Mouse (Mus musculus) bone marrow, adult 2 months (tissue): Measurements from ENCODE around the gene Qpctl.

Source experiments
- CTCF ChIP-seq: fragments of 200-500 bp; IDR thresholded peaks from 2 replicates; pipeline ENCODE4 v1.5.1; 2011; ENCODE audit warnings: low read length, control low read depth; ENCODE audit not compliant: control insufficient read depth, insufficient read depth
- POLR2A ChIP-seq: fragments of 200-500 bp; IDR thresholded peaks from 2 replicates; pipeline ENCODE4 v1.6.1; 2011; ENCODE audit warnings: low read depth, mild to moderate bottlenecking, control low read depth, low read length, borderline replicate concordance; ENCODE audit not compliant: control insufficient read depth

DNA sequence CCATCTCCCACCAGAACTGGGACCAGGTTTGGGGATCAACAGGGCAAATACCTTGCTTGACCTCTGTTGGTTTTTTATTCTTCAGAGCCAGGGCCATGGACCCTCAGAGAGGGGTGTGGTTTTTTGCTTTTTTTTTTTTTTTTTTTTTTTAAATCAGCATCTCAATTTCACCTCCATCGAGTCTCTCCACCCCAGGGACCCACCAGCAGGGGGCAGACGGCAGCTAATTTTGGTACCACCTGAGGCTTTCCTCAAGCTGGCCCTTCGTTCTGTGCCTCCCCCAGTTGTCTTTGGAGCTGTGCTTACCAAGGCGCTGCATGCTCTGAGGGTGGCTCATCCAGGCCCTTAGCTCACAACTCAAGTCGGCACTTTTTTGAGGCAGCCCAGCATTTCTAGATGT lies 11.7 kb downstream of the Qpctl start:
- TF ChIP-seq CTCF (peak; percentile 46; the same call in 1 of the 2 replicates), POLR2A (no peak)
